Mouse (Mus musculus) embryonic facial prominence, embryonic 13.5 days (tissue): Measurements from ENCODE around the gene Clec3a. TPM values are rescaled to one million over a fixed set of nuclear protein-coding genes. Genes with fewer than 3 reads are reported as not detected.

Experiments used
- ATAC-seq: fragments of 200-750 bp; cut with Nextera tagmentation; 2 replicates; pipeline ENCODE4 v1.8.0; 2017; ENCODE audit warnings: low read depth; ENCODE audit not compliant: insufficient number of reproducible peaks, insufficient read depth, low FRiP score, low TSS enrichment
- H3K27ac ChIP-seq: fragments of 300-500 bp; sonication (generic); 2 replicates; pipeline ENCODE4 v1.5.1; 2015; ENCODE audit warnings: moderate library complexity, mild to moderate bottlenecking, inconsistent platforms
- H3K27me3 ChIP-seq: fragments of 300-500 bp; sonication (generic); 2 replicates; pipeline ENCODE4 v1.6.1; 2015; ENCODE audit warnings: mild to moderate bottlenecking, inconsistent platforms
- H3K36me3 ChIP-seq: fragments of 300-500 bp; sonication (generic); 2 replicates; pipeline ENCODE4 v1.6.1; 2015; ENCODE audit warnings: mild to moderate bottlenecking, inconsistent platforms
- H3K4me1 ChIP-seq: fragments of 300-500 bp; sonication (generic); 2 replicates; pipeline ENCODE4 v1.6.1; 2015; ENCODE audit warnings: inconsistent platforms
- H3K4me2 ChIP-seq: fragments of 300-500 bp; sonication (generic); 2 replicates; pipeline ENCODE4 v1.6.1; 2015; ENCODE audit warnings: moderate library complexity, mild to moderate bottlenecking, inconsistent platforms
- H3K4me3 ChIP-seq: fragments of 300-500 bp; sonication (generic); 2 replicates; pipeline ENCODE4 v1.5.1; 2015; ENCODE audit warnings: mild to moderate bottlenecking, inconsistent platforms
- H3K9ac ChIP-seq: fragments of 300-500 bp; sonication (generic); 2 replicates; pipeline ENCODE4 v1.6.1; 2015; ENCODE audit warnings: mild to moderate bottlenecking, inconsistent platforms
- H3K9me3 ChIP-seq: fragments of 300-500 bp; sonication (generic); 2 replicates; pipeline ENCODE4 v1.6.1; 2016; ENCODE audit warnings: inconsistent platforms
- WGBS: fragments of 180-500 bp; shearing (Covaris S2); methylation state at CpG from one replicate; pipeline ENCODE4 v1.1.7; 2015; ENCODE audit warnings: mixed read lengths; 5-methylcytosine and 5-hydroxymethylcytosine counted together
- polyA plus RNA-seq: library from polyadenylated mRNA; unstranded; fragments of >200 nt; fragmentation: Nextera tagmentation; extraction: Ambion mirVana; gene quantifications from 2 replicates; pipeline ENCODE4 v1.2.1, GENCODE M21; 2015

Gene Clec3a
- not detected in 2 replicates for polyA plus RNA-seq

GRCm38 (mm10) chr8:114417786-114418185 lies at the start of gene Clec3a:
Gene Clec3a (plus strand): TSS chr8:114418086.
- H3K27me3 ChIP-seq = no peaks in the 10 kb centered on the region
- no peak within 1 kb of the TSS for H3K27ac ChIP-seq
- no peaks in the 10 kb centered on the region for H3K36me3 ChIP-seq
- H3K4me2 ChIP-seq = no peak within 1 kb of the TSS
- H3K4me3 ChIP-seq = no peak within 1 kb of the TSS
- H3K9me3 ChIP-seq = peaks cover 3% of the 10 kb centered on the region; the same call in 1 of the 2 replicates
- H3K4me1 ChIP-seq = no peaks in the 10 kb centered on the region
- 80% methylated on average over 8 of the region's 8 CpGs for WGBS
- ATAC-seq = no peak
- H3K9ac ChIP-seq = no peak within 1 kb of the TSS

GRCm38 (mm10) chr8:114369038-114369976 lies 48.6 kb upstream of the Clec3a start:
- no peaks in the 10 kb centered on the region for H3K36me3 ChIP-seq
- WGBS = 34% methylated on average over 27 of the region's 27 CpGs
- no peak overlapping the region for H3K9ac ChIP-seq
- H3K9me3 ChIP-seq = no peaks in the 10 kb centered on the region
- H3K27ac ChIP-seq = no peak overlapping the region
- H3K4me1 ChIP-seq = no peaks in the 10 kb centered on the region
- peak overlapping the region; percentile 24 for H3K4me2 ChIP-seq
- ATAC-seq = no peak
- no peak overlapping the region for H3K4me3 ChIP-seq
- H3K27me3 ChIP-seq = peaks cover 3% of the 10 kb centered on the region; the same call in 1 of the 2 replicates

- no peaks in the 10 kb centered on the region for H3K4me1 ChIP-seq
- no peak overlapping the region for H3K4me2 ChIP-seq
- ATAC-seq = no peak
- H3K27ac ChIP-seq = no peak overlapping the region
- H3K9me3 ChIP-seq = no peaks in the 10 kb centered on the region
- H3K36me3 ChIP-seq = no peaks in the 10 kb centered on the region
- no peaks in the 10 kb centered on the region for H3K27me3 ChIP-seq
- H3K9ac ChIP-seq = no peak overlapping the region
- no peak overlapping the region for H3K4me3 ChIP-seq
- WGBS = 74% methylated on average over 6 of the region's 6 CpGs
Observed at GRCm38 (mm10) chr8:114374390-114374789, 43.5 kb upstream of the Clec3a start.

GRCm38 (mm10) chr8:114384189-114384588 lies 33.7 kb upstream of the Clec3a start:
- ATAC-seq = no peak
- no peak overlapping the region for H3K4me2 ChIP-seq

GRCm38 (mm10) chr8:114387494-114387893 lies 30.4 kb upstream of the Clec3a start:
- Histone ChIP-seq H3K36me3 (no peaks in the 10 kb centered on the region), H3K27me3 (no peaks in the 10 kb centered on the region), H3K9me3 (no peaks in the 10 kb centered on the region), H3K4me3 (no peak overlapping the region), H3K27ac (no peak overlapping the region), H3K9ac (no peak overlapping the region), H3K4me2 (no peak overlapping the region), H3K4me1 (no peaks in the 10 kb centered on the region)
- ATAC-seq = no peak
- 72% methylated on average over 4 of the region's 4 CpGs for WGBS

More at GRCm38 (mm10) chr8:114384189-114384588, 33.7 kb upstream of the Clec3a start:
- Histone ChIP-seq H3K27ac (no peak overlapping the region), H3K27me3 (no peaks in the 10 kb centered on the region), H3K9ac (no peak overlapping the region), H3K36me3 (no peaks in the 10 kb centered on the region), H3K4me1 (no peaks in the 10 kb centered on the region), H3K9me3 (no peaks in the 10 kb centered on the region), H3K4me3 (no peak overlapping the region)
- 86% methylated on average over 3 of the region's 3 CpGs for WGBS

DNA sequence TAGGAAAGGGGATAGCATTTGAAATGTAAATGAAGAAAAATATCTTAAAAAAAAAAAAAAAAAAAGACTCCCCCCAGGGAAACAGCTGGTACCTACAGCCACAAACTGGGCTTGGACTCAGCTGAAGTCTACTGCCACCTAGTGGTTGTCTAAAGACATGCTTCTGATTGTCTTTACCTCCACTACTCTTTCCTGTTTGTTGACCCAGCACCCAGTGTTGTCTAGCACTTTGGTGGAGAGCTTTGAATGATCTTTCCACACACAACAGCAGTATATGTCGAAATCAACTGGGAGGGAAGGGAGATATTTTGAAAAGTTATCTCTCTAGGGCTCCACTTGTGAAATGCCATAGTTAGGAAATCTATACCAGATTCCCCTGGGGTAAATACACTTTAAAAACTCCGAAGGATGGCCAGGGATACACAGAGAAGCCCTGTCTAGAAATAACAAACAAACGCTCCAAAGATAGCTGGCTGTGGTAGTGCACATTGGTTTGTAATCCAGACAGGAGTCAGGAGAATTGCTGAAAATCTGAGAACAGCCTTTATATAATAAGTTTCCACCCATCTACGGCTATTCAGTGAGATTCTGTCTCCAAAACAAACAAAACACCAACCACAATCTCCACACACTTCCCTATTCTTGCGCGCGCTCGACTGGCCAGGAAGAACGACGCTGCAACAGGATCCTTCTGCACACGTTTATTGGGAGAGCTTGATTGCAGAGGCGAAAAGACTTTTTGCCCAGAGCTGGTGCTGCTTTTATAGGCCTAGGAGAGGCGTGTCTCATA lies 27.2 kb upstream of the Clec3a start:
- ATAC-seq = no peak
- H3K36me3 ChIP-seq = no peaks in the 10 kb centered on the region

GRCm38 (mm10) chr8:114398326-114398725 lies 19.6 kb upstream of the Clec3a start:
- no peak overlapping the region for H3K27ac ChIP-seq
- H3K4me3 ChIP-seq = no peak overlapping the region
- no peak for ATAC-seq
- H3K36me3 ChIP-seq = no peaks in the 10 kb centered on the region
- H3K27me3 ChIP-seq = no peaks in the 10 kb centered on the region
- no peak overlapping the region for H3K4me2 ChIP-seq
- H3K4me1 ChIP-seq = no peaks in the 10 kb centered on the region
- no peak overlapping the region for H3K9ac ChIP-seq
- H3K9me3 ChIP-seq = no peaks in the 10 kb centered on the region
- WGBS = 89% methylated on average over 5 of the region's 5 CpGs

More for the DNA sequence above, 27.2 kb upstream of the Clec3a start:
- Histone ChIP-seq H3K4me1 (no peaks in the 10 kb centered on the region), H3K4me2 (no peak overlapping the region), H3K27me3 (no peaks in the 10 kb centered on the region), H3K27ac (no peak overlapping the region), H3K9ac (no peak overlapping the region), H3K4me3 (no peak overlapping the region), H3K9me3 (no peaks in the 10 kb centered on the region)
- WGBS = 84% methylated on average over 12 of the region's 13 CpGs

DNA sequence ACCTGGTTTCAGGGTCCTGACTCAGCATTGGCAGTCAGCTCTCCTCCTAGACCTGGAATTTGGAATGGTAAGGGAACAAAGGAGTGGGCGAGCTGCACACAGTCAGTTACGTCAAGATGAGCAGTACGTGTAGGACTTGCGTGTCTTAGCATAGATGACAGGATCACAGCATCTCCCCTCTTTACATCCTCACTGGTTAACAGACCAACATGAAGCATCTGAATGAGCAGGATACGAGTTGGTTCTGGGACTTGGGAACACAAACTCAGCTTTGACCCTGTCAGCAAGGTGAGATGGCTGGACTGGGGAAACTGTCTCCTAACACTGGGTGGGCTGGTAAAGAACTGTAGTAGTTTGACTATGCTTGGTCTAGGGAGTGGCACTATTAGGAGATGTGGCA lies 18.6 kb upstream of the Clec3a start:
- no peak for ATAC-seq
- no peak overlapping the region for H3K9ac ChIP-seq
- H3K36me3 ChIP-seq = no peaks in the 10 kb centered on the region
- no peak overlapping the region for H3K27ac ChIP-seq
- H3K4me3 ChIP-seq = no peak overlapping the region
- 91% methylated on average over 5 of the region's 5 CpGs for WGBS
- no peaks in the 10 kb centered on the region for H3K27me3 ChIP-seq
- no peak overlapping the region for H3K4me2 ChIP-seq
- H3K9me3 ChIP-seq = no peaks in the 10 kb centered on the region
- H3K4me1 ChIP-seq = no peaks in the 10 kb centered on the region

GRCm38 (mm10) chr8:114401679-114402078 lies 16.2 kb upstream of the Clec3a start:
- H3K4me2 ChIP-seq = no peak overlapping the region
- H3K27me3 ChIP-seq = no peaks in the 10 kb centered on the region
- H3K27ac ChIP-seq = no peak overlapping the region
- H3K4me3 ChIP-seq = no peak overlapping the region
- no peak overlapping the region for H3K9ac ChIP-seq
- no peaks in the 10 kb centered on the region for H3K36me3 ChIP-seq
- H3K4me1 ChIP-seq = no peaks in the 10 kb centered on the region
- no peaks in the 10 kb centered on the region for H3K9me3 ChIP-seq
- 67% methylated on average over 7 of the region's 7 CpGs for WGBS
- no peak for ATAC-seq

DNA sequence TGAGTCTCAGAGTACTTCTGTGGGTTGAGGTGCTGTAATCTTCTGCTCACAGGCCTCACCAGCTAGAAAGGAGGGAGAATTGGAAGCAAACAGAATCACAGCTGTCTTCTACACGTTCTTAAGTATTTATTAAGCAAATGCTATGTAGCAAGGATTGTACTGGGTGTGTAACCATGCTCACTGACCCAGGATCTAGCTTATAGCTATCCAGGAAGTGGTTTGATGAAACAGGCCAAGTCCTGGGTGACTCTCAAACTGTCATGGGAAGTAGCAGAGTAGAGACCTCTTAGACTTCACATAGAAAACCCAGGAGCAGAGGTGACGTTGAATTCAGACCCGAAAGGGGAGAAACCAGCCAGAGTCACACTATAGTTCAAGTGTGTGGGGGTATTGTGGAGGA lies 6.5 kb upstream of the Clec3a start:
- H3K4me1 ChIP-seq = no peaks in the 10 kb centered on the region
- ATAC-seq = no peak

GRCm38 (mm10) chr8:114418486-114418885 lies 600 bp downstream of the Clec3a start:
- no peak overlapping the region for H3K4me2 ChIP-seq
- H3K9me3 ChIP-seq = peaks cover 3% of the 10 kb centered on the region; the same call in 1 of the 2 replicates
- WGBS = 75% methylated on average over 5 of the region's 5 CpGs
- no peak overlapping the region for H3K9ac ChIP-seq
- no peak overlapping the region for H3K27ac ChIP-seq
- no peaks in the 10 kb centered on the region for H3K36me3 ChIP-seq
- no peaks in the 10 kb centered on the region for H3K4me1 ChIP-seq
- ATAC-seq = no peak
- no peak overlapping the region for H3K4me3 ChIP-seq
- no peaks in the 10 kb centered on the region for H3K27me3 ChIP-seq

More for the DNA sequence above, 6.5 kb upstream of the Clec3a start:
- Histone ChIP-seq H3K4me2 (no peak overlapping the region), H3K9ac (no peak overlapping the region), H3K27me3 (no peaks in the 10 kb centered on the region), H3K36me3 (no peaks in the 10 kb centered on the region), H3K4me3 (no peak overlapping the region), H3K9me3 (peaks cover 3% of the 10 kb centered on the region; the same call in 1 of the 2 replicates), H3K27ac (no peak overlapping the region)
- 78% methylated on average over 3 of the region's 3 CpGs for WGBS
